Mouse (Mus musculus): ENCODE measurements around the gene Ciapin1.
A peak's percentile ranks its signal among the peaks of the same experiment; 100 is the strongest.
"Not testable (repeated sequence)": the region's sequence is repeated elsewhere in the genome, so short reads cannot be mapped to it uniquely, and the experiment has no call there.

The Ciapin1 gene

DNA sequence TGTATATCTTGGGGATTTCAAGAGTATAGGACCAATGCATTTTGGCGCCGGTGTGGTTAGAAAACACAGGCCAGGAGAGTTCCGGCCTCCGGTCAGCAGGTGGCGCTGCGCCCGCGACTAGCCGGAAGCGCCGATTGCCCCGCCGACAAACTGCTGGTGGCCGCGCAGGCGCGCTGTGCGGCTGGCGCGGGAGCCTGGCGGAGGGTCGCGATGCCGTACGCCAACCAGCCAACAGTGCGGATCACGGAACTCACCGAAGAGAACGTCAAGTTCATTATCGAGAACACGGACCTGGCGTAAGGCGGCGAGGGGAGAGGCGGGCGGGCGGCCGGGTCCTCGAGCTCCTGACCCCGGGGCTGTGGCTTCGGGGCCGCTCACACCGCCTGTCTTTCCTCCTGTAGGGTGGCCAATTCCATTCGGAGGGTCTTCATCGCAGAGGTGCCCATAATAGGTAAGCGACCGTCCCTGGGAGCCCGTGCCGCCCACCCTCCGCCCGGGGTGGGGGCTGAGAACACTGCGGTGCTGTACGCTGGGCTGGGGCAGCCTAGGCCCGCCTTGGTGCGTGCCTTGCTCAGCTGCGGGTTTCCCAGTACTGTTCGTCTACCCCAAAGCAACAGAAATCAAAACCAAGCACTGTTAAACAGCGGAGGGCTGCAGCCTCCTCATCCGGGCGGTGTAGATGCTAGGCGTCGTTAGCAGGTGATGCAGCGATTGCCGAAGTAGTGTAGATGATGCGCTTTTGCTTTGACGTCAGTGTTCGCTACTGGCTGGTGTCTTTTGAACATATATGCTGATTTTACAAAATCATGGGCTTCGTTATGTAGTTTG is 19.4 kb upstream of the Ciapin1 start, which contains the start of gene Polr2c:
TSS of gene Polr2c (plus strand) at position 105 of the 828 bp plus-strand sequence.
- peak; percentile 82 to 89 for DNase-seq (ENCODE audit: low spot score in 2 of 2)

- DNase-seq (ENCODE audit: low spot score in 2 of 2): no peak
Measured at GRCm38 (mm10) chr8:94857011-94857345, 18.8 kb upstream of the Ciapin1 start.

- DNase-seq (ENCODE audit: low spot score in 2 of 2): not testable (repeated sequence)
Measured at GRCm38 (mm10) chr8:94854761-94855160, 16.6 kb upstream of the Ciapin1 start.

- no peak for DNase-seq (ENCODE audit: low spot score in 2 of 2)
Measured at GRCm38 (mm10) chr8:94850049-94850448, 11.9 kb upstream of the Ciapin1 start.

DNA sequence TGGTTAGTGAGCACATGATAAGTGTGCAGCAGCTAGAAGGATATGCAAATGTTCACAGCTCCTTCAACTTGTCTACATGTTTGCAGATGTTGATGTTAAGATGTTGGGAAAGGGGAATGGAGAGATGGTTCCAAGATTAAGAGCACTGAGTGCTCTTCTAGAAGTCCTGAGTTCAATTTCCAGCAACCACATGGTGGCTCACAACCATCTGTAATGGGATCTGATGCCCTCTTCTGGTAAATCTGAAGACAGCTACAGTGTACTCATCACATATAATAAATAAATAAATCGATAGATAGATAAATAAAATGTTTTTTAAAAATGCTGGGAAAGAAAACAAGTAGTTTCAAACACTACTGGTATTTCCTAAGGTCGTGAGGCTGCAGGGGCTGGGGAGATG is 3.0 kb upstream of the Ciapin1 start:
- no peak for DNase-seq (ENCODE audit: low spot score in 2 of 2)

GRCm38 (mm10) chr8:94838600-94838999 is 442 bp upstream of the Ciapin1 start:
- DNase-seq (ENCODE audit: low spot score in 2 of 2): peak in 1 of 2 experiments; percentile 77

DNA sequence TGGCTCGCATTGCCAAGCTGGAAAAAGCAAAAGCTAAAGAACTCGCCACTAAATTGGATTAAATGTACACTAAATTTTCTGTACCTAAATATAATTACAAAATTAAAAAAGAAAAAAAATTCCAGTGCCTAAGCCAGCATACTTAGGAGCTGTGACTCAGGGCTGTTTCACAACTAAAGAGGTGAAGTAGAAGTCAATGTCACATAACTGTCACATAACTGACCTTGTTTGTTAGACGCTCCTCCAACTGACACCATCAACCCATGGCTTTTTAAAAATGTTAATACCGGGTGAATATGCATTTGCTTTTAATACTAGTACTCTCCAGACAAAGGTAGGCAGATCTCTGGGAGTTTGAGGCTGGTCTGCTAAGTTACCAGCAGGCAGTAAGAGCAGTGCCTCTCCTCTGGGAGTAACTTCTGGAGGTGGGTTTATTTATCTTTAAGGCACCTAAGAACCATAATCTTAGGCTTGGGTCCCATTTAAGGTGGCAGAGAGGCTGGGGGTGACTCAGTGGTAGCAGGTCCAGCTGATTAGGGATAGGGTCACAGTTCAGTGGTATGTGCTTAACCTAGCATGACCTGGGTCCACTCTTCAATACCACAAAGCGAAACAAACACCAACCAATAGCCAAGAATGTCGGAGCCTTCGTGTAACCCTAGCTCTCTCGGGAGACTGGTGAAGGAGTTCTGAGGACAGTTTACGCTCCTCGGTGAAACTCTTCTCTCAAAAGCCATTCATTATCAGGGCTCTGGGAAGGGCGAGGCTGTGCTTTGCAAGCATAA is 1.5 kb downstream of the Ciapin1 start:
- DNase-seq (ENCODE audit: low spot score in 2 of 2): no peak

DNA sequence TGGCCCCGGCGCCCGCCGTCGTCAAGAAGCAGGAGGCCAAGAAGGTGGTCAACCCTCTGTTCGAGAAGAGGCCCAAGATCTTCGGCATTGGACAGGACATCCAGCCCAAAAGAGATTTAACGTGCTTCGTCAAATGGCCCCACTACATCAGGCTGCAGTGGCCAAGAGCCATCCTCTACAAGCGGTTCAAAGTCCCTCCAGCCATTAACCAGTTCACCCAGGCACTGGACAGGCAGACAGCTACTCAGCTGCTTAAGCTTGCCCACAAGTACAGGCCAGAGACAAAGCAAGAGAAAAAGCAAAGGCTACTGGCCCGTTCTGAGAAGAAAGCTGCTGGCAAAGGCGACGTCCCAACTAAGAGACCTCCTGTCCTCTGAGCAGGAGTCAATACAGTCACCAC is 2.4 kb downstream of the Ciapin1 start:
- not testable (repeated sequence) for DNase-seq (ENCODE audit: low spot score in 2 of 2)

GRCm38 (mm10) chr8:94833901-94834405 is 4.2 kb downstream of the Ciapin1 start:
- DNase-seq (ENCODE audit: low spot score in 2 of 2): not testable (repeated sequence)

DNA sequence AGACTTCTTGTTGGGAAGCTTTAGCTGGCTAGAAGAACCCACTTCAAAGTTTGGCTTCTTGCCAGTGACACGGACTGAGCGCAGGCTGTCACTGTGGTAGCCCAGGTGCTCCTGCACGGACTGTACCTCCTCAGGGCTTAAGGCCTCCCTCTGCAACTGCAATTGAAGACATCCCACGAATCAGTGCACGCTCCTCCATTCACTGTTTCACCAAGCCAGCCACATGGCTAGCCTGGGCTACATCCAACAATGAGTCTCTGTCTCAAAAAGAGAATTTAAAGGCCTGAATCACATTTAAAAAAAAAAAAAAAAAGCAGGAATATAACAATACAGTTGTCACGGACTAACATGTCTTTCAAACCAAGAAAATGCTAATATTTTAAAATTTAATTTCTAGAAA is 9.9 kb downstream of the Ciapin1 start:
- no peak for DNase-seq (ENCODE audit: low spot score in 2 of 2)

DNA sequence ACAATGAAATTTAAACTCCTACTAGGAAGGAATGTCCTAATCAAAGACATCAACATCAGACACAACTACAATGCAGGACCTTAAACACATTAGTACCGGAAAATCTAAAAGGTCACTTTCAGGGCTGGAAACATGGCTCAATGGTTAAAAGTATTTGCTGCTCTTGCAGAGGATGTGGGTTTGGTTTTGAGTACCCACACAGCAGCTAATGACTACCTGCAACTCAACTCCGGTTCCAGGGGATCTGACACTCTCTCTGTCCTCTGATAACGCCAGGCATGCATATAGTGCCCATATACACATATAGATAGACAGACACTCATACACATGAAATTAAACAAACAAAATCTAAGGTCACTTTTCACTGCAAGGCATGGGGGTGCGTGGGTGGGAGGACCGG is 11.9 kb downstream of the Ciapin1 start:
- DNase-seq (ENCODE audit: low spot score in 2 of 2): no peak

DNA sequence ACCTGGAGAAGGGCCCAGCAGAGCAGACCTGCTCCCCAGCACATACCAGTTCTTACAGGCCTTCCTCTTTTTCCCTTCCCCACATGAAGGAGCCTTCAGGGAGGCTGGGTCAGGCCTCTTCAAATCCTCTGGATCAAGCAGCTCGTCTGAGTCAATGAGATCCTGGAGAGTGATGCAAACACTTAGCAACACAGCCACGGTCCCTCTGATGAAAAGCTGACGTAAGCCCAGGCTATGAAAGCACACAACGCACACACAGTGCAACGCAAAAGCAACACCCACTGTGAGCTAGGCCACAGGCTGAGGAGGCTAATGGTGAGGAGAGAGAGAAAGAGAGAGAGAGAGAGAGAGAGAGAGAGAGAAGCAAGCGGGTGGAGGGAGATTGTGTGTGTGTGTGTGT is 13.0 kb downstream of the Ciapin1 start:
- no peak for DNase-seq (ENCODE audit: low spot score in 2 of 2)

- peak; percentile 39 to 52 for DNase-seq (ENCODE audit: low spot score in 2 of 2)
Measured at GRCm38 (mm10) chr8:94822637-94823560, 15.3 kb downstream of the Ciapin1 start.

GRCm38 (mm10) chr8:94821381-94821780 is 16.8 kb downstream of the Ciapin1 start:
- no peak for DNase-seq (ENCODE audit: low spot score in 2 of 2)

DNA sequence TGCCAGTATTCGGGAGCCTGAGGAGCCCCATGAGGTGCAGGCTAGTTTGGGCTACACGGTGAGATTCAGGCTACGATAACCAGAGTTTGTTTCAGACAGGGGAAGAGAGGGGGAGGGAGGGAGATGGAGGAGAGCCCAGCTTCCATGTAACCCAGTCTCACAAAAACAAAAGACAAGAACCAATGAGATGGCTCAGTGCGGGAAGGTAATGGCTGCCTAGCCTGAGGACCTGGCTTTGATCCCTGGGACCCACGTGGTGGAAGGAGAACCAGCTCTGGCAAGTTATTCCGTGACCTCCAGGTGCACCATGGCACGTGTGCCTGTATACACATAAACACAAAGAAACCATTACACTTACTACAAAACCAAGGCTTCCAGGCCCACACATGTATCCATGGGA is 17.6 kb downstream of the Ciapin1 start:
- no peak for DNase-seq (ENCODE audit: low spot score in 2 of 2)

GRCm38 (mm10) chr8:94819671-94820179 is 18.4 kb downstream of the Ciapin1 start:
- DNase-seq (ENCODE audit: low spot score in 2 of 2): no peak

GRCm38 (mm10) chr8:94817933-94818332 is 20.2 kb downstream of the Ciapin1 start:
- no peak for DNase-seq (ENCODE audit: low spot score in 2 of 2)

DNA sequence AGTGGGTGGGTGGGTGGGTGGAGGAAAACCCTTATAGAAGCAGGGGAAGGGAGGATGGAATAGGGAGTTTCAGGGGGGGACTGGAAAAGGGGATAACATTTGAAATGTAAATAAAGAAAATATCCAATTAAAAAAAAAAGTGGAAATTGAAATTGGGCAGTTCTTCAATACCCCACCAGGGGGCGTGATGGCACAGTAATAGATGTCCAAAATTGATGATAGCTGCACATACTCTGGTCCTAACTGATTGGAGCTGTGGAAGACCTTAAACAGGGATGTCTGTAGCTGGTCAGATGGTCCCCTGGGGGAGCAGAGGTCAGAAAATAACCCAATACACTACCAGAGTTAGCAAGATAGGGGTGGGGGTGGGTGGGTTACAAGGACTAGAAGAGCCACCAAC is 23.6 kb downstream of the Ciapin1 start:
- DNase-seq (ENCODE audit: low spot score in 2 of 2): no peak

GRCm38 (mm10) chr8:94812645-94813098 is 25.5 kb downstream of the Ciapin1 start:
- DNase-seq (ENCODE audit: low spot score in 2 of 2): peak; percentile 82 to 83

GRCm38 (mm10) chr8:94811654-94812053 is 26.5 kb downstream of the Ciapin1 start:
- DNase-seq (ENCODE audit: low spot score in 2 of 2): no peak

DNA sequence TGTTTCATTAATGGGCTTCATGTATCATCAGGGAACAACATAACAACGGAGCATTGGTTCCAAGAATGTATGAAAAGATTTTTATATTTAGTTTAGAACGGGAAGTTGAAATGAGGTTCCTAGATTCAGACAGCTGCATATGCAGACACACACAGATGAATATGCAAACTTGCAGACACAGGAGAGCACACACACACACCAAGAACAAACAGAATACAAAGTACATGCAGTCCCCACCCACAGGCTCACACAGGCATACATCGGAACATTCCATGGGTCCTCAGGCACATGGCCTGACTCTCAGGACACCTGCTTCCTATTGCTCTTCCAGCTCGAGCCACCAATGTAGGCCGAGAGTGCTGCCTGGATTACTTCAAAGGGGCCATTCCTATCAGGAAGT is 27.3 kb downstream of the Ciapin1 start:
- DNase-seq (ENCODE audit: low spot score in 2 of 2): no peak
